Mouse (Mus musculus): ENCODE data around the gene Gm45234. TPM values are rescaled to one million over a fixed set of nuclear protein-coding genes. Genes with fewer than 3 reads are reported as not detected.

Gene Gm45234
- polyA plus RNA-seq, 1 experiment from 2014 or later, result not detected

DNA sequence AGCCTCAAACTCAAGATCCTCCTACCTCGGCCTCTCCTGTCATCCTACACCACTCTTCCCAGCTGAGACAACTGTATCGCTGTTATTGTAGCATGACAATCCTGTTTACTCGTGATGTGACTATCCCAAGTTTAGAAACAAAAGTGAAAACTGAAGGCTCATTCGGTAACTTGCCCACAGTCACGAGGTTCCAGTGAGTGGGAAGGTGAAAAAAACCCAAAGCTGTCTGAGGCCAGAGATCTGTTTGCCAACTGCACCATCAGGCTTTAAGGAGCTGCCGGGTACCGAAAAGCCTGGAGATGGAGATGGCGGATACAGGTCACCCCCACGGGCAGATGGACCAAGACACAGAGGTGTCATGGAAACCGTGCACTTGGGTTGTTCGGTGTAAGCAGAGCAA is 18.8 kb downstream of the Gm45234 start:
- Histone ChIP-seq H3K27me3 (ENCODE audit: control insufficient read depth, insufficient read depth, low read length) (no peaks in the 10 kb centered on the region), H3K4me1 (ENCODE audit: control insufficient read depth, insufficient read depth, low read length) (peaks cover 34% of the 10 kb centered on the region), H3K27ac (ENCODE audit: low read depth, low read length) (no peak overlapping the region), H3K36me3 (ENCODE audit: control insufficient read depth, insufficient read depth, low read length) (peaks cover 3% of the 10 kb centered on the region; the same call in 1 of the 2 replicates), H3K9ac (ENCODE audit: low read depth, low read length) (no peak overlapping the region), H3K4me2 (replicated peaks; ENCODE audit: low read depth, low read length) (no peak overlapping the region), H3K9me3 (ENCODE audit: control insufficient read depth, low read length) (no peaks in the 10 kb centered on the region), H3K4me3 (ENCODE audit: low read length) (no peak overlapping the region)
- WGBS, result 91% methylated on average over 11 of the region's 11 CpGs
- no peak for ATAC-seq (ENCODE audit: low FRiP score, low TSS enrichment)

GRCm38 (mm10) chr6:124734417-124734816 is 21.4 kb downstream of the Gm45234 start:
- WGBS, result 89% methylated on average over 3 of the region's 3 CpGs
- no peak for ATAC-seq (ENCODE audit: low FRiP score, low TSS enrichment)
- H3K36me3 ChIP-seq (ENCODE audit: control insufficient read depth, insufficient read depth, low read length), result peaks cover 3% of the 10 kb centered on the region; the same call in 1 of the 2 replicates

DNA sequence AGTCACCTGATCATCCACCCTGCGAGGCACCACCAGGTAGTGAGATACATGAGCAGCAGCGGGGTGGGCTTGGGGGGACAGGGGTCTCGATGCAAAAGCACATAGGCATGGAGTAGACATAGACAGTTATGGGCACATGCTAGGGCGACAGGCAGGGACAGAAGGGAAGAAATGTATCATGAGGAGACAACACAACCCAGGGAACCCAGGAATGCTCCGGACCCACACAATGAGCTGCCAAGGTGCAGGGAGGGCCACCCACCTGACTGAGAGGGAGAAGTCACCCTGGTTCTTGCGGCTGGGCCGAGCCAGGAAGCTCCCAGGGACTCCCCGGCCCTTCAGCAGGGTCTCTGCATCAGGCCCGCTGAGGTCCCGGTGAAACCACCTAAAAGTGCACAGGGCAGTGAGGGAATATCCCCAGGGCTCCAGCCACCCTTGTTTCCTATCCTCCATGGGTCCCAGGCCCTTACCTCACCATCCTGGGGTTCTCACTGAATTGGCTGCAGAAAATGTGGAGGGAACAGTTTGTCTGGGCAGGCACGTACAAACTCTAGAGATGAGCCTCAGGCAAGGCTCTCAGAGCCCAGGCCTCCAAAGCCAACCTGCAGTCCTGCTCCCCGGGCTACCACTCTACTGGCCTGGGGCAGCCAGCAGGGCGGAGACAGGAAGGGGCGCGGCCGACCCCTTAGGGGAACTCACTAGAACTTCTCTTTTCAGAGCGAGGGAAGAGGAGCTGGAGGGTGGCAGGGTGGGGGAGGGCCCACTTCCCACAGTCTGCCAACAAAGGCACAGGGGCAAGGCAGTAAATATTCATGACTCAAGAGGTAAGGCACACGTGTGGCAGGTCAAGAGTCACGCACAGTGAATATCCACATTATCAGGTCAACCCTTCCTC is 23.1 kb downstream of the Gm45234 start:
- 41% methylated on average over 19 of the region's 19 CpGs for WGBS
- peak; percentile 36; the same call in 1 of the 2 replicates for ATAC-seq (ENCODE audit: low FRiP score, low TSS enrichment)
- H3K9me3 ChIP-seq (ENCODE audit: control insufficient read depth, low read length), result no peaks in the 10 kb centered on the region
- no peak overlapping the region; the same call in 1 of the 2 replicates for H3K9ac ChIP-seq (ENCODE audit: low read depth, low read length)
- 0 out of 2 replicates have a peak, but pooled peaks cover 7% of the 10 kb centered on the region for H3K4me1 ChIP-seq (ENCODE audit: control insufficient read depth, insufficient read depth, low read length)
- no peaks in the 10 kb centered on the region for H3K36me3 ChIP-seq (ENCODE audit: control insufficient read depth, insufficient read depth, low read length)
- H3K27ac ChIP-seq (ENCODE audit: low read depth, low read length), result no peak overlapping the region
- H3K4me3 ChIP-seq (ENCODE audit: low read length), result peak overlapping the region; percentile 9; the same call in 1 of the 2 replicates
- H3K27me3 ChIP-seq (ENCODE audit: control insufficient read depth, insufficient read depth, low read length), result no peaks in the 10 kb centered on the region
- 0 out of 2 replicates have a peak overlapping the region, but pooled peaks have one; percentile 8 for H3K4me2 ChIP-seq (replicated peaks; ENCODE audit: low read depth, low read length)

More at GRCm38 (mm10) chr6:124734417-124734816, 21.4 kb downstream of the Gm45234 start:
- Histone ChIP-seq H3K4me3 (ENCODE audit: low read length) (no peak overlapping the region), H3K27me3 (ENCODE audit: control insufficient read depth, insufficient read depth, low read length) (no peaks in the 10 kb centered on the region), H3K4me2 (replicated peaks; ENCODE audit: low read depth, low read length) (no peak overlapping the region), H3K4me1 (ENCODE audit: control insufficient read depth, insufficient read depth, low read length) (peaks cover 23% of the 10 kb centered on the region), H3K9me3 (ENCODE audit: control insufficient read depth, low read length) (no peaks in the 10 kb centered on the region), H3K9ac (ENCODE audit: low read depth, low read length) (no peak overlapping the region), H3K27ac (ENCODE audit: low read depth, low read length) (no peak overlapping the region)

DNA sequence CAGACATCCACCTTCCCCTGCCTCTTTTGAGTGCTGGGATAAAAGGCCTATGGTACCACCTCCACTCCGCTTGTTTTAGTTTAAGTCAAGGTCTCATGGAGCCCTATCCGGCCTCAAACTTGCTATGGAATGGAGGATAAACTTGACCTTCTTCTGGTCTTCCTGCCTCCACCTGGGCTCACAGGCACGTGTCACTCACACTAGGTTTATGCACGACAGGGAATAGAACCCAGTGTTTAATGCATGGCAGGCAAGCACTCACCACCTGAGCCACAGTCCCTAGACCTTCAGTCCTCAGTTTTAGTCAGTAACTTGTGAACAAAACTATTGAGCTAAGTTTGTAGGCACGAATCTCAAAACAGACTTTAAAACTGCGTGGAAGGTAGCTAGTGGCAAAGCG is 24.8 kb downstream of the Gm45234 start:
- 88% methylated on average over 7 of the region's 7 CpGs for WGBS
- Histone ChIP-seq H3K4me3 (ENCODE audit: low read length) (no peak overlapping the region), H3K27me3 (ENCODE audit: control insufficient read depth, insufficient read depth, low read length) (no peaks in the 10 kb centered on the region), H3K9me3 (ENCODE audit: control insufficient read depth, low read length) (no peaks in the 10 kb centered on the region), H3K27ac (ENCODE audit: low read depth, low read length) (no peak overlapping the region), H3K36me3 (ENCODE audit: control insufficient read depth, insufficient read depth, low read length) (no peaks in the 10 kb centered on the region), H3K4me1 (ENCODE audit: control insufficient read depth, insufficient read depth, low read length) (0 out of 2 replicates have a peak, but pooled peaks cover 7% of the 10 kb centered on the region), H3K4me2 (replicated peaks; ENCODE audit: low read depth, low read length) (no peak overlapping the region), H3K9ac (ENCODE audit: low read depth, low read length) (no peak overlapping the region)
- no peak for ATAC-seq (ENCODE audit: low FRiP score, low TSS enrichment)

- no peaks in the 10 kb centered on the region for H3K9me3 ChIP-seq (ENCODE audit: control insufficient read depth, low read length)
- no peak overlapping the region for H3K9ac ChIP-seq (ENCODE audit: low read depth, low read length)
- ATAC-seq (ENCODE audit: low FRiP score, low TSS enrichment), result no peak
- no peaks in the 10 kb centered on the region for H3K36me3 ChIP-seq (ENCODE audit: control insufficient read depth, insufficient read depth, low read length)
- H3K4me3 ChIP-seq (ENCODE audit: low read length), result no peak overlapping the region
- H3K27ac ChIP-seq (ENCODE audit: low read depth, low read length), result no peak overlapping the region
- 86% methylated on average over 8 of the region's 8 CpGs for WGBS
- H3K4me2 ChIP-seq (replicated peaks; ENCODE audit: low read depth, low read length), result no peak overlapping the region
- H3K4me1 ChIP-seq (ENCODE audit: control insufficient read depth, insufficient read depth, low read length), result 0 out of 2 replicates have a peak, but pooled peaks cover 7% of the 10 kb centered on the region
- H3K27me3 ChIP-seq (ENCODE audit: control insufficient read depth, insufficient read depth, low read length), result no peaks in the 10 kb centered on the region
Observed at GRCm38 (mm10) chr6:124729850-124730705, 25.7 kb downstream of the Gm45234 start.

DNA sequence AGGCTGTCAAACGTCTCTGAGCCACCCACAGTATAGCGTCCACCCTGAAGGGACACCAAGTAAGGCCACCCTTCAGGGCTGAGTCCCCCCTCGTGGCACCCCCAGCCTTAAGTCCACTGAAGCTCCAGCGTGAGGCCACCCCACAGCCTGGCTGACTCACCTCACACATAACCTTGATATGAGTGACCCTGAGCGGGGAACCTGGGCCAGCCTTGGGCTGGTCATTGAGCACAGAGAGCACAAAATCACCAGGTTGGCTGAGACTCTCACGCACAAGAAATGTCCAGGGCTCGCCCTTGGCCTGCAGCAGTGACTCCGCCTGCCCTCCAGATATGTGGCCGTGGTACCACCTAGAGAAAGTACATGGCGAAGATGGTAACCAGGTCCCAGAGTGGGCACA is 27.2 kb downstream of the Gm45234 start:
- Histone ChIP-seq H3K4me2 (replicated peaks; ENCODE audit: low read depth, low read length) (no peak overlapping the region), H3K36me3 (ENCODE audit: control insufficient read depth, insufficient read depth, low read length) (no peaks in the 10 kb centered on the region), H3K9me3 (ENCODE audit: control insufficient read depth, low read length) (no peaks in the 10 kb centered on the region), H3K4me1 (ENCODE audit: control insufficient read depth, insufficient read depth, low read length) (0 out of 2 replicates have a peak, but pooled peaks cover 7% of the 10 kb centered on the region), H3K4me3 (ENCODE audit: low read length) (no peak overlapping the region), H3K9ac (ENCODE audit: low read depth, low read length) (no peak overlapping the region), H3K27ac (ENCODE audit: low read depth, low read length) (no peak overlapping the region), H3K27me3 (ENCODE audit: control insufficient read depth, insufficient read depth, low read length) (no peaks in the 10 kb centered on the region)
- 0 out of 2 replicates have a peak, but pooled peaks have one; percentile 20 for ATAC-seq (ENCODE audit: low FRiP score, low TSS enrichment)
- WGBS, result 90% methylated on average over 10 of the region's 10 CpGs

DNA sequence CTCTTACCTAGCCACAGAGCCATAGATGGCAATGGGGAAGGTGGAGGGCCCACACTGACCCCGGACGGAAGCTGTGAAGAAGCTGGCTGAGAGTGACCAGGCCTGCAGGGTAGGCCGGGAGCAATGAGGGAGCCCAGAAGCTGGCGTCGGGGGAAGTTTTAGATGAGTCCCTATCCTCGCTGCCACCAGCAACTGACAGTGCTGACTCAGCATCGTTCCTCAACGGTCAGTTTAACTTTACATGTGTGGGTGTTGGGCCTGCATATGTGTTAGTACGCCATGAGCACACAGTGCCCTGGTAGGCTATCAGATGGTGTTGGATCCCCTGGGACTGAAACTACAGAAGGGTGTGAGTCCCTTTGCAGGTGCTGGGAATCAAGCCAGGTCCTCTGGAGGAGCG is 31.3 kb downstream of the Gm45234 start:
- Histone ChIP-seq H3K9ac (ENCODE audit: low read depth, low read length) (no peak overlapping the region), H3K27ac (ENCODE audit: low read depth, low read length) (no peak overlapping the region), H3K36me3 (ENCODE audit: control insufficient read depth, insufficient read depth, low read length) (no peaks in the 10 kb centered on the region), H3K9me3 (ENCODE audit: control insufficient read depth, low read length) (no peaks in the 10 kb centered on the region), H3K27me3 (ENCODE audit: control insufficient read depth, insufficient read depth, low read length) (no peaks in the 10 kb centered on the region), H3K4me2 (replicated peaks; ENCODE audit: low read depth, low read length) (no peak overlapping the region), H3K4me3 (ENCODE audit: low read length) (no peak overlapping the region), H3K4me1 (ENCODE audit: control insufficient read depth, insufficient read depth, low read length) (no peaks in the 10 kb centered on the region)
- ATAC-seq (ENCODE audit: low FRiP score, low TSS enrichment), result no peak
- 90% methylated on average over 10 of the region's 10 CpGs for WGBS

DNA sequence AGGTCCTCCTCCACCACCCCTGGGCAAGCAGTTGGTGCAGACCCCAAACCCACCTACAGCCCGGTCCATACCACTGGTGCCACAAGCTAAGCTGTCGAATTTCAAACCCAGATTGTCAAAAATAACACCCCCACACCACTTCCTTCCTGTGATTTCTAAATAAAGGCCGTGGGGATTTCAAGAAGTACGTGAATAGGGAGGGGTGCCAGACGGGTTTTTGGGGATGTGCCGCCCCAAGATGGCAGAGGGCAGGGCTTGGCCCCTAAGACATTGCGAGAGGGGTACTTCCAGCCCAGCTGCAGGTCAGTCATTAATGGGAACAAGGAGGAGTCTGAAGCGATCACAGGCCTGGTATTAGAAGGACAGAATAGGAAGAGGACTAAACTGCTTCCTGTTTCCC is 32.3 kb downstream of the Gm45234 start:
- no peaks in the 10 kb centered on the region for H3K9me3 ChIP-seq (ENCODE audit: control insufficient read depth, low read length)
- no peaks in the 10 kb centered on the region for H3K27me3 ChIP-seq (ENCODE audit: control insufficient read depth, insufficient read depth, low read length)
- no peak overlapping the region for H3K9ac ChIP-seq (ENCODE audit: low read depth, low read length)
- H3K27ac ChIP-seq (ENCODE audit: low read depth, low read length), result no peak overlapping the region
- no peak for ATAC-seq (ENCODE audit: low FRiP score, low TSS enrichment)
- H3K36me3 ChIP-seq (ENCODE audit: control insufficient read depth, insufficient read depth, low read length), result no peaks in the 10 kb centered on the region
- no peaks in the 10 kb centered on the region for H3K4me1 ChIP-seq (ENCODE audit: control insufficient read depth, insufficient read depth, low read length)
- no peak overlapping the region for H3K4me3 ChIP-seq (ENCODE audit: low read length)
- WGBS, result 79% methylated on average over 8 of the region's 8 CpGs
- no peak overlapping the region for H3K4me2 ChIP-seq (replicated peaks; ENCODE audit: low read depth, low read length)
